Mouse (Mus musculus): ENCODE data around the gene Tyrp1. TPM values are rescaled to one million over a fixed set of nuclear protein-coding genes. Genes with fewer than 3 reads are reported as not detected.

Gene Tyrp1
- polyA plus RNA-seq, 1 experiment = not detected

- H3K36me3 ChIP-seq (ENCODE audit: control insufficient read depth, insufficient read depth, low read length) = no peaks in the 10 kb centered on the region
- TF ChIP-seq POLR2A (IDR thresholded peaks at IDR 0.05; ENCODE audit: low read depth, low read length) (no peak), CTCF (conservative IDR thresholded peaks at IDR 0.05; ENCODE audit: insufficient read depth, insufficient read length, low read depth, low read length) (no peak)
- DNase-seq = no peak
- no peaks in the 10 kb centered on the region for H3K27me3 ChIP-seq (replicated peaks; ENCODE audit: control insufficient read depth, insufficient read depth, low read length)
- WGBS = 57% methylated on average over 4 of the region's 4 CpGs
- H3K27ac ChIP-seq (ENCODE audit: insufficient read depth, low read depth, low read length) = no peak overlapping the region
- H3K4me1 ChIP-seq (ENCODE audit: control insufficient read depth, insufficient read depth, low read length) = no peaks in the 10 kb centered on the region
- H3K4me3 ChIP-seq (ENCODE audit: insufficient read depth, low read depth, low read length) = no peak overlapping the region
These were observed 61.5 kb downstream of the Tyrp1 start for GRCm38 (mm10) chr4:80895278-80895894.

Other genes starting within 250 kb of the Tyrp1 start
- gene Lurap1l, start 76.5 kb downstream of the Tyrp1 start, polyA plus RNA-seq (2012; rRNA removed) = 10.0 and 10.3 TPM in 2 replicates